Mouse (Mus musculus) limb, embryonic 11.5 days (tissue): Measurements from ENCODE around the gene Ogt. TPM values are rescaled to one million over a fixed set of nuclear protein-coding genes. Genes with fewer than 3 reads are reported as not detected.

Source experiments
- ATAC-seq: fragments of 200-750 bp; cut with Nextera tagmentation; 2 replicates; pipeline ENCODE4 v1.8.0; 2017; ENCODE audit warnings: low read depth; ENCODE audit not compliant: insufficient number of reproducible peaks, low FRiP score, low TSS enrichment
- DNase-seq: peaks from one replicate; pipeline ENCODE4 v3.0.0-alpha.2; 2015; ENCODE audit warnings: low spot score
- H3K27ac ChIP-seq: fragments of 300-500 bp; sonication (generic); replicated peaks from 2 replicates; pipeline ENCODE4 v1.5.1; 2014; ENCODE audit warnings: low read depth, mild to moderate bottlenecking, low read length
- H3K27me3 ChIP-seq: fragments of 300-500 bp; sonication (generic); 2 replicates; pipeline ENCODE4 v1.6.1; 2014; ENCODE audit warnings: mild to moderate bottlenecking, low read length, mixed read lengths; ENCODE audit not compliant: control insufficient read depth, insufficient read depth
- H3K36me3 ChIP-seq: fragments of 300-500 bp; sonication (generic); 2 replicates; pipeline ENCODE4 v1.6.1; 2014; ENCODE audit warnings: mild to moderate bottlenecking, low read length, moderate library complexity, mixed read lengths; ENCODE audit not compliant: control insufficient read depth, insufficient read depth
- H3K4me1 ChIP-seq: fragments of 300-500 bp; sonication (generic); 2 replicates; pipeline ENCODE4 v1.6.1; 2014; ENCODE audit warnings: low read length, mixed read lengths; ENCODE audit not compliant: control insufficient read depth, insufficient read depth
- H3K4me2 ChIP-seq: fragments of 300-500 bp; sonication (generic); 2 replicates; pipeline ENCODE4 v1.6.1; 2014; ENCODE audit warnings: low read depth, mild to moderate bottlenecking, moderate library complexity; ENCODE audit not compliant: severe bottlenecking
- H3K4me3 ChIP-seq: fragments of 300-500 bp; sonication (generic); 2 replicates; pipeline ENCODE4 v1.5.1; 2014; ENCODE audit warnings: low read depth, low read length
- H3K9ac ChIP-seq: fragments of 300-500 bp; sonication (generic); 2 replicates; pipeline ENCODE4 v1.6.1; 2014; ENCODE audit warnings: mild to moderate bottlenecking, low read length
- H3K9me3 ChIP-seq: fragments of 300-500 bp; sonication (generic); 2 replicates; pipeline ENCODE4 v1.6.1; 2016; ENCODE audit warnings: low read length; ENCODE audit not compliant: control insufficient read depth
- WGBS: fragments of 180-500 bp; shearing (Covaris S2); extraction: QIAGEN DNeasy Blood & Tissue Kit; methylation state at CpG from one replicate; pipeline ENCODE4 v1.1.7; 2014; 5-methylcytosine and 5-hydroxymethylcytosine counted together
- polyA plus RNA-seq: library from polyadenylated mRNA; unstranded; fragments of >200 nt; fragmentation: Nextera tagmentation; extraction: Ambion mirVana; gene quantifications from 2 replicates; pipeline ENCODE4 v1.2.1, GENCODE M21; 2014

Gene Ogt
- 215 and 218 TPM in 2 replicates for polyA plus RNA-seq

- DNase-seq, result peak; percentile 90
- peaks cover 18% of the 10 kb centered on the region for H3K27me3 ChIP-seq
- H3K4me3 ChIP-seq, result peak within 1 kb of the TSS; percentile 66
- H3K4me2 ChIP-seq, result peak within 1 kb of the TSS; percentile 49
- 15% methylated on average over 24 of the region's 24 CpGs for WGBS
- H3K36me3 ChIP-seq, result no peaks in the 10 kb centered on the region
- no peaks in the 10 kb centered on the region for H3K9me3 ChIP-seq
- peak within 1 kb of the TSS; percentile 83 for H3K9ac ChIP-seq
- peak; percentile 93 for ATAC-seq
- H3K27ac ChIP-seq, result peak within 1 kb of the TSS; percentile 45; the same call in 1 of the 2 replicates
- H3K4me1 ChIP-seq, result no peaks in the 10 kb centered on the region
Measured at GRCm38 (mm10) chrX:101639741-101640166, at the start of gene Ogt. Gene Ogt, plus strand, starts transcription at chrX:101640060.

DNA sequence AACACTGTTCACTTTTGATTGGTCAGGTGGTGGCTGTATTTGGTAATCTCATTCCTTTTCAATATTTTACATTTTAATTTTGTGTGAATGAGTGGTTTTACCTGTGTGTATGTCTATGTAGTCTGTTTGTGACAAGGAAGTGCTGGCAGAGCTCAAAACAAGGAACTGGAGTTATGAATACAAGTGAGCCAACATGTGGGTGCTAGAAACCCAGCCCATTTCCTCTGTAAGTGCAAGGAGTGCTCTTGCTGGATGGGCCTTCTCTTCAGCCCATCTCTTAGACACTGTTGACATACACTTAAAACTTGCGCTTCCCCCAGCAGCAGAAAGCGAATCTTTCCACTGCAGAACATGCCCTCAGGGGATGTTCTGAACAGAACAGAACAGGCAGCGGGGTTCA, 23.7 kb upstream of the Ogt start:
- no peak overlapping the region for H3K27ac ChIP-seq
- DNase-seq, result no peak
- WGBS, result 95% methylated on average over 3 of the region's 3 CpGs
- no peaks in the 10 kb centered on the region for H3K9me3 ChIP-seq
- H3K27me3 ChIP-seq, result no peaks in the 10 kb centered on the region
- H3K36me3 ChIP-seq, result no peaks in the 10 kb centered on the region
- H3K9ac ChIP-seq, result no peak overlapping the region
- H3K4me2 ChIP-seq, result no peak overlapping the region
- H3K4me3 ChIP-seq, result no peak overlapping the region
- no peaks in the 10 kb centered on the region for H3K4me1 ChIP-seq
- ATAC-seq, result no peak

- no peak overlapping the region for H3K9ac ChIP-seq
- no peaks in the 10 kb centered on the region for H3K36me3 ChIP-seq
- H3K27me3 ChIP-seq, result no peaks in the 10 kb centered on the region
- 81% methylated on average over 10 of the region's 10 CpGs for WGBS
- H3K4me3 ChIP-seq, result no peak overlapping the region
- no peak overlapping the region for H3K27ac ChIP-seq
- no peaks in the 10 kb centered on the region for H3K4me1 ChIP-seq
- ATAC-seq, result no peak
- no peaks in the 10 kb centered on the region for H3K9me3 ChIP-seq
- no peak overlapping the region for H3K4me2 ChIP-seq
- DNase-seq, result no peak
Measured at GRCm38 (mm10) chrX:101617889-101618288, 22.0 kb upstream of the Ogt start.

DNA sequence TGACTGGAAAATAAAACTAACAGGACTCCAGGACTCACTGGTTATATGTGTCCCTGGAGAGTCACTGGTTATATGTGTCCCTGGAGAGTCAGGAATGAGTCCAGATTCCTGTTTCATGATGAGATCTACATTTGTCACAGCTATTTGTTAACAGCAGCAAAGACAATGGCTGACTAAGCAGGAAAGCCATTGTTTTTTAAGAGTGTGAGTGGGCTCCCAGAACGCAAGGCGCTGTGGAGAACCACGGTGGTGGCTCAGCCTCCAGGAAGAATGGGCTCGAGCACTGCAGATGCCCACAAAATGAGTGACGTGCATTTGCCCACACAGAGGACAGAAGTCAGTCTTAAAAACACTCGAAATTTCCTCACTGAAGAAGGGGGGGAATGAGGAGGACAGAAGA, 19.5 kb upstream of the Ogt start:
- H3K4me2 ChIP-seq, result no peak overlapping the region
- H3K36me3 ChIP-seq, result no peaks in the 10 kb centered on the region
- no peaks in the 10 kb centered on the region for H3K9me3 ChIP-seq
- H3K27ac ChIP-seq, result no peak overlapping the region
- ATAC-seq, result no peak
- WGBS, result 72% methylated on average over 6 of the region's 6 CpGs
- H3K9ac ChIP-seq, result no peak overlapping the region
- no peak for DNase-seq
- no peaks in the 10 kb centered on the region for H3K27me3 ChIP-seq
- H3K4me3 ChIP-seq, result no peak overlapping the region
- H3K4me1 ChIP-seq, result no peaks in the 10 kb centered on the region

DNA sequence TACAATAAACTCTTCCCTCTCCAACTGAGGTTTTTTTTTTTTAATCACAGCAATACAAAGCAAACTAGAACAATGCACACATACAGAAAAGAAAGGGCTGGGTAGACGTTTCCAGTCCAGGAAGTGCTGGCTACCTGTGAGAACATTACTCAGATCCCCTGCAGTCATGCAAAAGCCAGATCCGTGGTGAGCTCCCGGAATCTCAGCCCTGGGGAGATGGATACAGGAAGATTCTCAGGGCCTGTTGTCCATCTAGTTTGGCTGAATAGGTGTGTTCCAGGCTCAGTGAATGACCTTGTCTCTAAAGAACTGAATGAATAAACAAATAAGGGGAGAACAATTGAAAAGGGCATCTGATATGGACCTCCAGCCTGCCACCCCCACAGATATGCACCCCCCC, 17.3 kb upstream of the Ogt start:
- ATAC-seq, result no peak
- no peaks in the 10 kb centered on the region for H3K9me3 ChIP-seq
- no peak overlapping the region for H3K27ac ChIP-seq
- H3K27me3 ChIP-seq, result no peaks in the 10 kb centered on the region
- H3K4me1 ChIP-seq, result no peaks in the 10 kb centered on the region
- no peaks in the 10 kb centered on the region for H3K36me3 ChIP-seq
- no peak overlapping the region for H3K4me2 ChIP-seq
- no peak for DNase-seq
- no peak overlapping the region for H3K4me3 ChIP-seq
- no peak overlapping the region for H3K9ac ChIP-seq
- WGBS, result 63% methylated on average over 3 of the region's 3 CpGs

GRCm38 (mm10) chrX:101636821-101637525, 2.9 kb upstream of the Ogt start:
- DNase-seq, result no peak
- Histone ChIP-seq H3K4me3 (no peak overlapping the region), H3K36me3 (no peaks in the 10 kb centered on the region), H3K27ac (no peak overlapping the region), H3K4me1 (no peaks in the 10 kb centered on the region), H3K9ac (no peak overlapping the region), H3K27me3 (peaks cover 20% of the 10 kb centered on the region), H3K4me2 (no peak overlapping the region), H3K9me3 (no peaks in the 10 kb centered on the region)
- no peak for ATAC-seq
- WGBS, result 41% methylated on average over 9 of the region's 9 CpGs

DNA sequence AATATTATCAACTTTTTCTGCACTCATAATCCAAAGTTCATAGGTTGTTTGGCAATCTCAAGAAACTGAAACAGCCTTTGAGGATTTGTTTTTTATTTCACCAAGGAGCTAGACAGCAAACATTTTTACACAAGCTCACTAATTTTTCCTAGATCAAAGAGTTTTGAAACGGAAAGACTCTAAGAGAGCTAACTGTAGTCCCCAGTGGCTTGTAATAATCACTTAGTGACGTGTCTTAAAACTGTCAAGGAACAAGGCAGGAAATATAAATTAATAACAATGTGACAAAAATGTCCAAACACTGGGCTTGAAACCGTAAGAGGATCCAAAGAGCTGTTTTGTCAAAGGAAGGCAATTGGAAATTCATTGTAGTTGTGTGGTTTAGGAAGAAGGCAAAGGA, 1.0 kb upstream of the Ogt start:
- peak overlapping the region; percentile 37 for H3K4me2 ChIP-seq
- DNase-seq (no peak), ATAC-seq (no peak)
- no peak overlapping the region for H3K4me3 ChIP-seq
- WGBS, result 17% methylated on average over 3 of the region's 3 CpGs
- no peak overlapping the region for H3K9ac ChIP-seq
- peaks cover 18% of the 10 kb centered on the region for H3K27me3 ChIP-seq
- no peak overlapping the region for H3K27ac ChIP-seq
- no peaks in the 10 kb centered on the region for H3K36me3 ChIP-seq
- no peaks in the 10 kb centered on the region for H3K4me1 ChIP-seq
- no peaks in the 10 kb centered on the region for H3K9me3 ChIP-seq

DNA sequence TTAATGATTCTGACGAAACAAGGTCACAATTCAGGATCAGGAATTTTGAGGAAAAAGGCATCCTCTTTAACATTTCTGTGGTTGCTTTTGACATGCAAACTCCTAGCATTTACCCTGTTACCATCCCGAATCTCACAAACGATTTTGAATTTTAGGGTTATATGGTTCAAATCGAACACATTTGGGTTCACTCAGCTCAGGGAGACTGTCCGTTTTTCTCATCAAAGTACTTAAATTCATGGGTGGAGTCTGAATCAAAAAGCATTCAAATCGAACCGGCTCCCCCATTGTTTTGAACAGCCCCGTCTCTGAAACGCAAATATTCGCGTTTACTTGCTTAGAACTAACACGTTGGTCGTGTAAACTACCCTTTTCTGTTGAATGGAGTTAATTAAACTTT, 554 bp upstream of the Ogt start:
- DNase-seq (peak; percentile 25), ATAC-seq (no peak)
- no peak overlapping the region; the same call in 1 of the 2 replicates for H3K9ac ChIP-seq
- H3K4me2 ChIP-seq, result peak overlapping the region; percentile 37
- no peaks in the 10 kb centered on the region for H3K9me3 ChIP-seq
- H3K27me3 ChIP-seq, result peaks cover 18% of the 10 kb centered on the region
- no peak overlapping the region for H3K27ac ChIP-seq
- H3K4me3 ChIP-seq, result peak overlapping the region; percentile 19
- 18% methylated on average over 13 of the region's 13 CpGs for WGBS
- no peaks in the 10 kb centered on the region for H3K4me1 ChIP-seq
- no peaks in the 10 kb centered on the region for H3K36me3 ChIP-seq
